Mouse (Mus musculus): ENCODE results near the gene Dnmt3c.

GRCm38 (mm10) chr2:153651681-153652080, 44.8 kb upstream of the Dnmt3c start:
- no peak for TF ChIP-seq CTCF (IDR thresholded peaks at IDR 0.05)
- no peak for TF ChIP-seq EP300 (IDR thresholded peaks at IDR 0.05)

All from lung, postnatal 0 days (tissue).